8 mouse cellular contexts compared by ENCODE assay signal in genomic region chr19:41455091-41455626, GRCm38 (mm10). TPM values are rescaled to one million over a fixed set of nuclear protein-coding genes. Genes with fewer than 3 reads are reported as not detected.
DNase-seq lines count a peak whose midpoint lies in the region; ATAC-seq and TF ChIP-seq lines count a peak whose summit lies in the region.

No protein-coding gene starts in this region.

- TF ChIP-seq CTCF in bone marrow macrophage, adult 2 months (IDR thresholded peaks at IDR 0.05; ENCODE audit: low read depth, low read length): no peak
- no peak for TF ChIP-seq CTCF in thymus, adult 2 months (IDR thresholded peaks at IDR 0.05; ENCODE audit: borderline replicate concordance, control insufficient read depth, extremely low read depth, insufficient read depth, low read length, poor library complexity)

- ATAC-seq in liver, embryonic 13.5 days (ENCODE audit: low read depth): peak; percentile 80
- no peak for ATAC-seq in forebrain, embryonic 16.5 days

- H3K4me3 ChIP-seq in bone marrow macrophage, adult 2 months (ENCODE audit: insufficient read depth, low read length): no peak overlapping the region
- H3K4me3 ChIP-seq in liver, embryonic 13.5 days (replicated peaks): no peak overlapping the region
- H3K4me3 ChIP-seq in thymus, adult 2 months (ENCODE audit: control insufficient read depth, insufficient read depth, low read length): no peak overlapping the region
- H3K4me3 ChIP-seq in forebrain, embryonic 16.5 days (replicated peaks; ENCODE audit: low read length): no peak overlapping the region

- 31% methylated on average over 6 of the region's 6 CpGs for WGBS in liver, embryonic 13.5 days (ENCODE audit: insufficient replicate concordance)
- WGBS in thymus, adult 2 months: 63% methylated on average over 6 of the region's 6 CpGs
- 78% methylated on average over 6 of the region's 6 CpGs for WGBS in forebrain, embryonic 16.5 days

- H3K4me1 ChIP-seq in bone marrow macrophage, adult 2 months (ENCODE audit: control insufficient read depth, insufficient read depth, low read length): peaks cover 5% of the 10 kb centered on the region
- H3K4me1 ChIP-seq in liver, embryonic 13.5 days (replicated peaks): peaks cover 47% of the 10 kb centered on the region
- H3K4me1 ChIP-seq in thymus, adult 2 months (replicated peaks; ENCODE audit: control insufficient read depth, insufficient read depth, low read length): no peaks in the 10 kb centered on the region
- no peaks in the 10 kb centered on the region for H3K4me1 ChIP-seq in forebrain, embryonic 16.5 days (replicated peaks; ENCODE audit: control insufficient read depth, insufficient read depth, low read length)

- H3K9ac ChIP-seq in liver, embryonic 13.5 days: no peak overlapping the region
- H3K9ac ChIP-seq in forebrain, embryonic 16.5 days (replicated peaks; ENCODE audit: low read depth, low read length): no peak overlapping the region

- H3K4me2 ChIP-seq in liver, embryonic 13.5 days: no peak overlapping the region
- H3K4me2 ChIP-seq in forebrain, embryonic 16.5 days (ENCODE audit: low read length): no peak overlapping the region

- no peak for TF ChIP-seq POLR2A in bone marrow macrophage, adult 2 months (IDR thresholded peaks at IDR 0.05; ENCODE audit: borderline replicate concordance, low read depth, low read length)
- TF ChIP-seq POLR2A in thymus, adult 2 months (IDR thresholded peaks at IDR 0.05; ENCODE audit: control insufficient read depth, extremely low read depth, insufficient read depth, low read length, poor library complexity): no peak

- H3K27me3 ChIP-seq in liver, embryonic 13.5 days: no peaks in the 10 kb centered on the region
- H3K27me3 ChIP-seq in thymus, adult 2 months (ENCODE audit: control insufficient read depth, insufficient read depth, low read length): no peaks in the 10 kb centered on the region
- H3K27me3 ChIP-seq in forebrain, embryonic 16.5 days (replicated peaks; ENCODE audit: control insufficient read depth, insufficient read depth, low read length): no peaks in the 10 kb centered on the region

- DNase-seq in urinary bladder, postnatal 25 days (ENCODE audit: low spot score): peak; percentile 21
- DNase-seq in urinary bladder, adult 2 months (ENCODE audit: low spot score): no peak
- peak; percentile 80 for DNase-seq in liver, embryonic 13.5 days
- DNase-seq in thymus, adult 2 months: no peak
- DNase-seq in cerebellum, postnatal 10 days: no peak
- no peak for DNase-seq in left cerebral cortex, postnatal 36 days (ENCODE audit: low spot score in 2 of 2)

- H3K36me3 ChIP-seq in liver, embryonic 13.5 days: 0 out of 2 replicates have a peak, but pooled peaks cover 3% of the 10 kb centered on the region
- no peaks in the 10 kb centered on the region for H3K36me3 ChIP-seq in thymus, adult 2 months (ENCODE audit: control insufficient read depth, insufficient read depth, low read length)
- H3K36me3 ChIP-seq in forebrain, embryonic 16.5 days (ENCODE audit: control insufficient read depth, insufficient read depth): no peaks in the 10 kb centered on the region

- peak overlapping the region; percentile 34 for H3K27ac ChIP-seq in bone marrow macrophage, adult 2 months (ENCODE audit: insufficient read depth, low read depth, low read length)
- H3K27ac ChIP-seq in liver, embryonic 13.5 days: peak overlapping the region; percentile 83
- H3K27ac ChIP-seq in thymus, adult 2 months (ENCODE audit: control insufficient read depth, insufficient read depth, low read length): no peak overlapping the region
- no peak overlapping the region for H3K27ac ChIP-seq in forebrain, embryonic 16.5 days (ENCODE audit: low read length)

- intact Hi-C loops in left cerebral cortex, postnatal 36 days (cut with DNase I): no loop called here

- H3K9me3 ChIP-seq in liver, embryonic 13.5 days (replicated peaks): peaks cover 18% of the 10 kb centered on the region
- H3K9me3 ChIP-seq in forebrain, embryonic 16.5 days (ENCODE audit: control insufficient read depth, low read length): no peaks in the 10 kb centered on the region

RNA-seq across cellular contexts. Expression of gene Lcor, which starts 27.3 kb away (rescaled TPM):
- 1.3 and 2.5 TPM in 2 replicates for polyA plus RNA-seq in urinary bladder, adult 2 months (2012; rRNA removed)
- polyA plus RNA-seq in bone marrow macrophage, adult 2 months (2012; ENCODE audit: insufficient read depth, insufficient read length, missing spikeins): 8.9 and 9.3 TPM in 2 replicates
- 5.9 and 7.1 TPM in 2 replicates for polyA plus RNA-seq in liver, embryonic 13.5 days (2015; fragmentation: Nextera tagmentation; extraction: Ambion mirVana)
- 4.8 and 5.0 TPM in 2 replicates for polyA plus RNA-seq in thymus, adult 2 months (2012; rRNA removed)
- 20.1 and 21.8 TPM in 2 replicates for polyA plus RNA-seq in forebrain, embryonic 16.5 days (2015; fragmentation: Nextera tagmentation; extraction: Ambion mirVana)
- 10 to 100 TPM; 17.3 to 22.2 TPM for total RNA-seq in left cerebral cortex, postnatal 36 days (2021)

Comparison
In these comparisons a context has a peak if more than half of its experiments do, and no peak if none do; other contexts are left out.
1. DNase-seq: peak in urinary bladder, postnatal 25 days (single experiment) and liver, embryonic 13.5 days (single experiment); none in urinary bladder, adult 2 months (single experiment), thymus, adult 2 months (single experiment), cerebellum, postnatal 10 days (0 of 2) and left cerebral cortex, postnatal 36 days (0 of 2).
2. H3K27ac ChIP-seq: peak in bone marrow macrophage, adult 2 months (single experiment) and liver, embryonic 13.5 days (single experiment); none in thymus, adult 2 months (single experiment) and forebrain, embryonic 16.5 days (single experiment).